Mouse (Mus musculus) forebrain, postnatal 0 days (tissue): ENCODE results near the gene Mre11a. TPM values are rescaled to one million over a fixed set of nuclear protein-coding genes. Genes with fewer than 3 reads are reported as not detected.
A peak's percentile ranks its signal among the peaks of the same experiment; 100 is the strongest.

Source experiments
- ATAC-seq: fragments of 200-750 bp; cut with Nextera tagmentation; 2 replicates; pipeline ENCODE4 v1.8.0; 2017; ENCODE audit warnings: mild to moderate bottlenecking, moderate library complexity
- DNase-seq: peaks from one replicate; pipeline ENCODE4 v3.0.0-alpha.2; 2015
- H3K27ac ChIP-seq: fragments of 300-500 bp; sonication (generic); 2 replicates; pipeline ENCODE4 v1.5.1; 2014; ENCODE audit warnings: low read depth, mild to moderate bottlenecking, antibody characterized with exemption, low read length, moderate library complexity, mixed read lengths
- H3K27me3 ChIP-seq: fragments of 300-500 bp; sonication (generic); 2 replicates; pipeline ENCODE4 v1.6.1; 2014; ENCODE audit warnings: mild to moderate bottlenecking, low read length, mixed read lengths; ENCODE audit not compliant: insufficient read depth
- H3K36me3 ChIP-seq: fragments of 300-500 bp; sonication (generic); 2 replicates; pipeline ENCODE4 v1.6.1; 2014; ENCODE audit warnings: mild to moderate bottlenecking, moderate library complexity; ENCODE audit not compliant: insufficient read depth
- H3K4me1 ChIP-seq: fragments of 300-500 bp; sonication (generic); 2 replicates; pipeline ENCODE4 v1.6.1; 2014; ENCODE audit warnings: antibody characterized with exemption; ENCODE audit not compliant: insufficient read depth
- H3K4me2 ChIP-seq: fragments of 300-500 bp; sonication (generic); 2 replicates; pipeline ENCODE4 v1.6.1; 2014; ENCODE audit warnings: low read depth, mild to moderate bottlenecking, moderate library complexity
- H3K4me3 ChIP-seq: fragments of 300-500 bp; sonication (generic); 2 replicates; pipeline ENCODE4 v1.5.1; 2014; ENCODE audit warnings: low read depth, low read length, mixed read lengths
- H3K9ac ChIP-seq: fragments of 300-500 bp; sonication (generic); 2 replicates; pipeline ENCODE4 v1.6.1; 2014; ENCODE audit warnings: mild to moderate bottlenecking
- H3K9me3 ChIP-seq: fragments of 300-500 bp; sonication (generic); 2 replicates; pipeline ENCODE4 v1.6.1; 2016; ENCODE audit warnings: low read length
- CTCF ChIP-seq: sonication (generic); IDR thresholded peaks from 2 replicates; pipeline ENCODE4 v1.5.1; 2016; ENCODE audit warnings: antibody characterized with exemption, control low read depth, low read depth
- WGBS: fragments of 180-500 bp; shearing (Covaris S2); extraction: QIAGEN DNeasy Blood & Tissue Kit; methylation state at CpG from one replicate; pipeline ENCODE4 v1.1.7; 2014; 5-methylcytosine and 5-hydroxymethylcytosine counted together
- polyA plus RNA-seq: library from polyadenylated mRNA; unstranded; fragments of >200 nt; fragmentation: Nextera tagmentation; extraction: Ambion mirVana; gene quantifications from 2 replicates; pipeline ENCODE4 v1.2.1, GENCODE M21; 2015
- total RNA-seq: library from RNA; depleted of rRNA; stranded (reverse); fragments of >200 nt; gene quantifications from 2 replicates; pipeline ENCODE4 v1.2.3, GENCODE M21; 2014

Gene Mre11a
- total and polyA plus RNA-seq, 2 experiments from 2014 or later: 8.9 to 11.8 TPM

GRCm38 (mm10) chr9:14856922-14857654 is 72.6 kb downstream of the Mre11a start:
- DNase-seq (no peak), ATAC-seq (no peak)
- H3K27ac ChIP-seq: no peak overlapping the region
- H3K27me3 ChIP-seq: 0 out of 2 replicates have a peak, but pooled peaks cover 4% of the 10 kb centered on the region
- TF ChIP-seq CTCF: no peak
- no peaks in the 10 kb centered on the region for H3K9me3 ChIP-seq
- H3K4me3 ChIP-seq: no peak overlapping the region
- no peaks in the 10 kb centered on the region for H3K36me3 ChIP-seq
- no peak overlapping the region for H3K4me2 ChIP-seq
- no peaks in the 10 kb centered on the region for H3K4me1 ChIP-seq
- 59% methylated on average over 4 of the region's 4 CpGs for WGBS
- H3K9ac ChIP-seq: no peak overlapping the region

- WGBS: 83% methylated on average over 7 of the region's 7 CpGs
- ATAC-seq: no peak
- no peak for DNase-seq
- no peak overlapping the region for H3K4me3 ChIP-seq
- no peaks in the 10 kb centered on the region for H3K9me3 ChIP-seq
- H3K4me2 ChIP-seq: no peak overlapping the region
- H3K27me3 ChIP-seq: 0 out of 2 replicates have a peak, but pooled peaks cover 4% of the 10 kb centered on the region
- no peaks in the 10 kb centered on the region for H3K36me3 ChIP-seq
- H3K27ac ChIP-seq: no peak overlapping the region
- no peaks in the 10 kb centered on the region for H3K4me1 ChIP-seq
- no peak overlapping the region for H3K9ac ChIP-seq
- TF ChIP-seq CTCF: no peak
These were observed 73.8 kb downstream of the Mre11a start for GRCm38 (mm10) chr9:14858170-14858706.

GRCm38 (mm10) chr9:14858782-14859181 is 74.3 kb downstream of the Mre11a start:
- no peaks in the 10 kb centered on the region for H3K9me3 ChIP-seq
- no peaks in the 10 kb centered on the region for H3K36me3 ChIP-seq
- H3K9ac ChIP-seq: no peak overlapping the region
- DNase-seq (no peak), ATAC-seq (no peak)
- H3K27me3 ChIP-seq: 0 out of 2 replicates have a peak, but pooled peaks cover 4% of the 10 kb centered on the region
- H3K4me1 ChIP-seq: no peaks in the 10 kb centered on the region
- no peak for TF ChIP-seq CTCF
- H3K27ac ChIP-seq: no peak overlapping the region
- whole genome bisulfite sequencing: 85% methylated on average over 3 of the region's 3 CpGs
- no peak overlapping the region for H3K4me2 ChIP-seq
- no peak overlapping the region for H3K4me3 ChIP-seq

- 2% methylated on average over 47 of the region's 47 CpGs for WGBS
- Histone ChIP-seq H3K9me3 (no peaks in the 10 kb centered on the region), H3K36me3 (no peaks in the 10 kb centered on the region), H3K27me3 (0 out of 2 replicates have a peak, but pooled peaks cover 4% of the 10 kb centered on the region), H3K4me2 (peak within 1 kb of the TSS; percentile 95), H3K9ac (peak within 1 kb of the TSS; percentile 48), H3K4me3 (peak within 1 kb of the TSS; percentile 46), H3K4me1 (no peaks in the 10 kb centered on the region), H3K27ac (no peak within 1 kb of the TSS)
- TF ChIP-seq CTCF: no peak
- DNase-seq (peak; percentile 64), ATAC-seq (peak; percentile 97)
These were observed 75.6 kb downstream of the Mre11a start, which contains the start of gene Gpr83 for GRCm38 (mm10) chr9:14859868-14860639. Gene Gpr83, plus strand, starts transcription at chr9:14860210.

- Histone ChIP-seq H3K4me1 (peaks cover 4% of the 10 kb centered on the region; the same call in 1 of the 2 replicates), H3K27me3 (0 out of 2 replicates have a peak, but pooled peaks cover 4% of the 10 kb centered on the region), H3K9ac (no peak overlapping the region), H3K4me2 (no peak overlapping the region), H3K4me3 (no peak overlapping the region), H3K9me3 (no peaks in the 10 kb centered on the region), H3K27ac (no peak overlapping the region), H3K36me3 (no peaks in the 10 kb centered on the region)
- no peak for DNase-seq
- ATAC-seq: no peak
- no peak for TF ChIP-seq CTCF
- WGBS: 88% methylated on average over 3 of the region's 3 CpGs
These were observed 78.7 kb downstream of the Mre11a start for GRCm38 (mm10) chr9:14863126-14863525.

- H3K27ac ChIP-seq: no peak overlapping the region
- 0 out of 2 replicates have a peak, but pooled peaks cover 4% of the 10 kb centered on the region for H3K27me3 ChIP-seq
- TF ChIP-seq CTCF: no peak
- ATAC-seq (no peak), DNase-seq (no peak)
- peaks cover 4% of the 10 kb centered on the region; the same call in 1 of the 2 replicates for H3K4me1 ChIP-seq
- WGBS: 80% methylated on average over 9 of the region's 9 CpGs
- H3K36me3 ChIP-seq: no peaks in the 10 kb centered on the region
- H3K9me3 ChIP-seq: no peaks in the 10 kb centered on the region
- no peak overlapping the region for H3K4me2 ChIP-seq
- no peak overlapping the region for H3K4me3 ChIP-seq
- H3K9ac ChIP-seq: no peak overlapping the region
These were observed 80.3 kb downstream of the Mre11a start for GRCm38 (mm10) chr9:14864726-14865125.

- no peaks in the 10 kb centered on the region for H3K9me3 ChIP-seq
- peak; percentile 84 for TF ChIP-seq CTCF
- no peaks in the 10 kb centered on the region for H3K27me3 ChIP-seq
- 32% methylated on average over 7 of the region's 7 CpGs for WGBS
- DNase-seq (peak; percentile 49), ATAC-seq (peak; percentile 79)
- peaks cover 4% of the 10 kb centered on the region; the same call in 1 of the 2 replicates for H3K4me1 ChIP-seq
- H3K9ac ChIP-seq: no peak overlapping the region
- no peaks in the 10 kb centered on the region for H3K36me3 ChIP-seq
- no peak overlapping the region for H3K4me3 ChIP-seq
- H3K4me2 ChIP-seq: no peak overlapping the region
- no peak overlapping the region for H3K27ac ChIP-seq
These were observed 82.5 kb downstream of the Mre11a start for GRCm38 (mm10) chr9:14866957-14867356.
